Mouse (Mus musculus) olfactory bulb, adult 2 months (tissue): ENCODE data around the gene Nav3. TPM values are rescaled to one million over a fixed set of nuclear protein-coding genes. Genes with fewer than 3 reads are reported as not detected.

ENCODE experiments used
- H3K27ac ChIP-seq: fragments of 200-500 bp; 2 replicates; pipeline ENCODE4 v1.5.1; 2012; ENCODE audit warnings: low read depth, low read length; ENCODE audit not compliant: insufficient read depth
- H3K4me1 ChIP-seq: fragments of 200-500 bp; 2 replicates; pipeline ENCODE4 v1.6.1; 2012; ENCODE audit warnings: low read length; ENCODE audit not compliant: control insufficient read depth, insufficient read depth
- H3K4me3 ChIP-seq: fragments of 200-500 bp; 2 replicates; pipeline ENCODE4 v1.5.1; 2012; ENCODE audit warnings: mild to moderate bottlenecking, low read depth, low read length, moderate library complexity; ENCODE audit not compliant: insufficient read depth
- CTCF ChIP-seq: fragments of 200-500 bp; IDR thresholded peaks from 2 replicates; pipeline ENCODE4 v1.5.1; 2012; ENCODE audit warnings: low read depth, mild to moderate bottlenecking, low read length, moderate library complexity; ENCODE audit not compliant: insufficient read depth
- POLR2A ChIP-seq: fragments of 200-500 bp; IDR thresholded peaks from 2 replicates; pipeline ENCODE4 v1.6.1; 2012; ENCODE audit warnings: mild to moderate bottlenecking, low read depth, low read length, moderate library complexity; ENCODE audit not compliant: insufficient read depth
- WGBS: fragments of 180-500 bp; shearing (Covaris S2); methylation state at CpG from one replicate; pipeline ENCODE4 v1.1.7; 2018; 5-methylcytosine and 5-hydroxymethylcytosine counted together
- polyA plus RNA-seq: library from polyadenylated mRNA; stranded (reverse); fragments of >200 nt; gene quantifications from 2 replicates; pipeline ENCODE4 v1.2.4, GENCODE M21; 2012; ENCODE audit warnings: low replicate concordance; ENCODE audit not compliant: missing spikeins, insufficient read depth, insufficient read length

Nav3 gene
- polyA plus RNA-seq, 1 experiment = not detected

DNA sequence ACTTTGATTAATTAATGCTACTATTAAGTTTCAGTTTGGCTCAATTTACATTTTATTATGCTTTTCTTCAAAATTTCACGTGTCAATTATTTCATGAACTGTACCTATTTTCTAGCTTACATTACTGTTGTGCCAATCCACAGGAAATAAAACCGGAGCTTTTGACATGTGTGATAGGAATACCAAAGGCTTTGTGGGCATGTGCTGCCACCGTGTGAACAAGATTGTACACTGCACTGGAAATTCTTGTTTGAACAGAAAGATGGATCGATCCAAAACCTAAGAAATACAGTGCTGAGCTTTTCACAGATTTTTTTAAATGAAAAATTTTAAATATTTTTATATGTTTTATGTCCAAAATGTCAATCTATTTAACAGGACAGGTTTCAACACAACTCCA lies 591.3 kb downstream of the Nav3 start:
- TF ChIP-seq POLR2A (no peak), CTCF (no peak)
- Histone ChIP-seq H3K27ac (no peak overlapping the region), H3K4me1 (no peaks in the 10 kb centered on the region), H3K4me3 (no peak overlapping the region)
- 4% methylated on average over 4 of the region's 4 CpGs for WGBS

DNA sequence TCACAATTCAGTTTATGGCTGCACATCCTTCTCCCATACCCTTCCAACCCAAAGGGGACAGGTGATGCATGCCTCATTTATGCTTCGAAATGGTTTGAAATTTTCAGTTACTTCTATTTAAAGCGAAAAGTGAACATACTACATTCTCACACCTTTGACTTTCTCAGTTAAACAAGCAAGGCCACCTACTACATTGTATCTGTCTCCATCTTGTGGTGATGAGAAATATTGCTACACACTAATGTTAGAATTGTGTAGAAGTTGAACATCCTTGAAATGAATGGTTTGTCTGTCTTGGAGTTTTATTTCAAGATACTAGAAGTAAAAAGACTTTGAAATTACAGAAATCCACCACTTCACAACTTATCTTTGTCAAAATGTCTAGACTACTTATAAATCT lies 594.7 kb downstream of the Nav3 start:
- H3K4me3 ChIP-seq = no peak overlapping the region
- H3K27ac ChIP-seq = no peak overlapping the region
- 40% methylated on average over 2 of the region's 2 CpGs for WGBS
- TF ChIP-seq CTCF (no peak), POLR2A (no peak)
- H3K4me1 ChIP-seq = no peaks in the 10 kb centered on the region

DNA sequence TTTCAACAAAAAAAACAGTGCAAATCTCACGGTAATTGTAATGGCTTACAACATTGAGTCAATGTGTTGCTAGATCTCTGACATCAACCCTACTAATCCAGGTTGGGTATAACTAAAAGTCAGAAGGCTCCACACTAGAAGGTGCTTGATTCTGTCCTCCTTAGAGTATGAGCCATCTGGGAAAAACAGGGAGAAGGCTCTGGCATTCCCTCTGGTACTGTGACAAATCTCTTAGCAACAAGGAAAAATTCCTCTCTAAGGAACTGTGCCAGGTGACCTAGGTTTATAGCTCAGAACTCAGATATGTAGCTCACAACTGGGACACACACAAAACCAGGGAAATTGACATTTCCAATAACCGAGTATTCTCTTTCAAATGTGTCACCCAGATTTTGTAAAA lies 597.4 kb downstream of the Nav3 start:
- 66% methylated on average over 2 of the region's 2 CpGs for whole genome bisulfite sequencing

DNA sequence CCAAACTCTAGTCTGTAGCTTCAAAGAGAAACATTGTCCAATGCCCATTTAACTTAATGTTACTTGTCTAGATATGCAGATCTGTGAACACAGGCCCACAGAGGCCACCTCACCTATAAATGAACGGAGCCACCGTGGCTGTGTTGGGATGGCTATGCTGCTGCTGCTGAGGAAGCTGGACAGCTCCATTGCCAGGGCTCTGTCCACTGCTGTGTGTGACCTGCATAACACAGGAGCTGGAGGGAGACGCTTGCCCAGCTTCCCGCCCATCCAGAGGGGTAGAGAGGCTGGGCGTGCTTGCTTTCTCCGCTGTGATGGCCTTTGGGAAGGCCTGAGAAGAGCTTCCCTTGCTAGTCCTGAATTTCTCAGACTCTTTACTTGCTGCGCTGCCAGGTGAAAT lies 603.6 kb downstream of the Nav3 start:
- H3K4me3 ChIP-seq = no peak overlapping the region
- WGBS = 67% methylated on average over 7 of the region's 7 CpGs
- H3K4me1 ChIP-seq = no peaks in the 10 kb centered on the region
- TF ChIP-seq POLR2A = no peak
- TF ChIP-seq CTCF = no peak
- H3K27ac ChIP-seq = no peak overlapping the region

More for the DNA sequence above, 597.4 kb downstream of the Nav3 start:
- TF ChIP-seq POLR2A (no peak), CTCF (no peak)
- no peaks in the 10 kb centered on the region for H3K4me1 ChIP-seq
- H3K4me3 ChIP-seq = no peak overlapping the region
- no peak overlapping the region for H3K27ac ChIP-seq

DNA sequence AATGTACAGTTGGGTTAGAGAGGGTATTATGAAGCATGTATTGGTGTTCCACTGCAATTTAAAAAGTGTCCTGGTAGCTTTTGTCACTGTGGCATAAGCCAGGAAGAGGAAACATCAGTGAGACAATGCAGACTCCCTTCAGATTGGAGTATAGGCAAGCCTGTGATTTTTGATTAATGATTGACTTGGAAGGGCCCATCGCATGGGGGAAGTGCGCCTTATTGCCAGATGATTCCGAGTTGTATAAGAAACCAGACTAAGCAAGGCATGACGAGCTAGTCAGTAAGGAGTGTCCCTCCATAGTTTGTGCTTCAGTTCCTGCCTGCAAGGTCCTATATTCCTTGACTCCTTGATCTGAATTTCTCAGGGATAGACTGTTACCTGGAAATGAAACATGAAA lies 608.4 kb downstream of the Nav3 start:
- Histone ChIP-seq H3K4me3 (no peak overlapping the region), H3K4me1 (no peaks in the 10 kb centered on the region), H3K27ac (no peak overlapping the region)
- WGBS = 91% methylated on average over 4 of the region's 4 CpGs
- no peak for TF ChIP-seq CTCF
- no peak for TF ChIP-seq POLR2A

DNA sequence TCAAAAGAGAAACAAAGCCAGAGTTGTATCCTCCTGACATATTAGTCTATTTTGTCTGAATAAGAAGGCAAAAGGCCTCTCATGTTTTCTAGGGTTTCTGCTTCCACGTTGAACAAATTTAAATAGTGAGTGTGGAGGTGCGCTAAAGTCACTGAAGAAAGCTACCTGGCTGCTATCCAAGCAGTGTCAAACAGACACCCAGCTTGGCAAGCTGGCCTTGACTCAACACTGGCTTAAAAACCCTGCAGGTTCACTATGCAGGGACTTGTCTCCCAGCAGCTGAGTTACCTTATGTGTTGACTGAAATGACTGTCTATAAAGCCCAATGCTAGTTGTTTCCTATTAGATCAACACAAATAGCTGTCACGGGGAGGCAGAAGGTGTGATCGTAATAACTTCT lies 612.3 kb downstream of the Nav3 start:
- no peak overlapping the region for H3K4me3 ChIP-seq
- no peak overlapping the region for H3K27ac ChIP-seq
- WGBS = 65% methylated on average over 4 of the region's 4 CpGs
- TF ChIP-seq CTCF = no peak
- no peaks in the 10 kb centered on the region for H3K4me1 ChIP-seq

DNA sequence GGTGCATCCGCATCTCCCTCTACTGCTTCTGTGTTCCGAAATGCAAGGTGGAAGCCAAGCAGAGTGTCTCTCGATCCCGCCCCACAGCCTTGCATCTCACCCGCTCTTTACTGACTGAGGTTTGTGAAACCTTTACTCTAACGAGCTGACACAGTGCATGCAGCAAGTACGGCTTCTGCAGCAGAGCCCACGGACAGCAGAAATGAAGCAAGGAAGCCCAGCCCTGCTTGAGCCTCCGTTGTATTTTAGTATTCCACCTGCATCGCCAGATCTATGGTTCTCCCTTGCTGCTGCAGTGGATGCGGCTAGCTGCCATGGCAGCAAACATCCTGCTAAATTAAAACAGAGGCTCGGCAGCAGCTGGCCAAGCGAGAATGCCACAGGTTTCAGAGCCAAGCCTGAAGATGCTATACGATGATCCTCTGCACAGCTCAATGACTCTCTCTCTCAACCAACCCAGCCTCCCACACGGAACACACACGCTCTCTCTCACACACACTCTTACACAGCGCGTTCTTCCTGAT lies 623.2 kb downstream of the Nav3 start:
- Histone ChIP-seq H3K27ac (peak overlapping the region; percentile 14; the same call in 1 of the 2 replicates), H3K4me3 (peak overlapping the region; percentile 52), H3K4me1 (peaks cover 4% of the 10 kb centered on the region)
- 5% methylated on average over 18 of the region's 18 CpGs for WGBS
- TF ChIP-seq CTCF = no peak
- no peak for TF ChIP-seq POLR2A

DNA sequence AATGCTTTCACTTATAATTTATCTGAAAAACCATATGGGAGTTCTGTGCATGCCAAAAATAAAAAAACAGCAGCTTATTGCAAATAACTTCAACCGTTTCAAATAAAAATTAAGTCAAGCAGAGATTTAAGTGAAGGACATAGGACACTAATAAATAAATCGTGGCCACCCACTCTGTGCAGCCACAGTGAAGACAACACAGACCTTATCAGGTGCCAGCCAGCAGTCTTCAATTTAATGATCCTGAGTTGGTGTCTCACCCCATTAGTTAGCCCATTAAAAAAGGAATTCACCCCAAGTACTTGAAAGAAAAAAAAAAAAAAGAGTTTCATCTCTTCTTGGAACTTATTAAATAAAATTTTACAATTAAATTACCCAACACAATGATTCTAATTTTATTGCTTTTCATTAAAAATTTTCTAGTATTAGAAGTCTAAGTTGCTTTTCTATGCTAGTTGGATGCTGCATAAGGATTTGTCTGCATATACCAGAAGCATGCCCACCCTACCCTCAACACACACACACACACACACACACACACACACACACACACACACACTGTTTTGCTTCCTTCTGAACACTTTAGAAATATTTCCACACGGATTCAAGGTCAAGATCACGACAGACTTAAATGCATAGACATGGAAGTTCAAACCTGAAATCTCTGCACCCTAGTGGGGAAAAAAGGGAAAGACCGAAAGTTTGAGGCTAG lies 649.1 kb downstream of the Nav3 start:
- H3K4me1 ChIP-seq = no peaks in the 10 kb centered on the region
- 85% methylated on average over 5 of the region's 5 CpGs for WGBS
- no peak overlapping the region for H3K27ac ChIP-seq
- TF ChIP-seq POLR2A (no peak), CTCF (no peak)
- H3K4me3 ChIP-seq = no peak overlapping the region

DNA sequence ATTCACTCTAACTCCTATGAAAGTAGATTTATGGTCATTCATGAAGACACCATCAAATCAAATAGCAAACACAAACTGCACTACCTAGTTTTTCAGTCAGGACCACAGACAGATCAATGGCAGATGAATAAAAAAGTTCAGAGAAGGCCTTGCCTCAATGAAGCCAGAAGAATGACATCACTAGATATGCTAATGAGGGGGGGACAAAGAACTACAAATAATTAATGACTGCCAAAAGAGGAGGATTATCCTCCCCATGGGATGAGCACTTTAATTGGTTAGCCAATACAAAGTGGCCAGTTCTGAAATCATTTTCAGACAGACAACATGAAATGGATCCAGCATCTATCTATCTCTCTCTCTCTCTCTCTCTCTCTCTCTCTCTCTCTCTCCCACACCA lies 652.6 kb downstream of the Nav3 start:
- no peak for TF ChIP-seq POLR2A
- no peaks in the 10 kb centered on the region for H3K4me1 ChIP-seq
- H3K27ac ChIP-seq = no peak overlapping the region
- H3K4me3 ChIP-seq = no peak overlapping the region

DNA sequence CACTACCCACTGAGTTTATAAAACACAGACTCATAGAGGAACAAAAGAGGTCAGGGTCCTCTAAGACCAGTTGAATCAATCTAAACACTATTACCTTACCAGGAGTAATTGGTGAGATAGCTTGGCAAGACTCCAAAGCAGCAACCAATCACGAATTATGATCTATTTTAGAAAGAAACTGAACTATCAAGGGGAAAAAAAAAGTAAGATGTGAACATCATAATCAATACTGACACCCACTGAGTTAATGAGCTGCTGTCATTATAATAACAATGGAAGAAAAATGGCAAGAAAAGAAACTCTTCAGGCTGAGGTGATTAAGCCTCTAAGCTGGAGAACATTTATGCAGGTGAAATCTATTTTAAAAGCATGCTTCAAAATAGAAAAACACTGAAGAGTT lies 653.8 kb downstream of the Nav3 start:
- TF ChIP-seq CTCF = no peak
- Histone ChIP-seq H3K4me1 (no peaks in the 10 kb centered on the region), H3K4me3 (no peak overlapping the region), H3K27ac (no peak overlapping the region)
- 40% methylated on average over 1 of the region's 1 CpGs for WGBS
